Mouse (Mus musculus) erythroid progenitor cell, adult 5-6 weeks (primary cell): Measurements from ENCODE around the gene Tnf. TPM values are rescaled to one million over a fixed set of nuclear protein-coding genes. Genes with fewer than 3 reads are reported as not detected.

Experiments
- ATAC-seq: replicated peaks from 2 replicates; pipeline ENCODE4 v1.8.0; 2016; ENCODE audit warnings: moderate number of reproducible peaks, mild to moderate bottlenecking, moderate TSS enrichment, inconsistent platforms; ENCODE audit not compliant: poor library complexity, low FRiP score, severe bottlenecking
- total RNA-seq, 2 experiments: library from RNA; stranded (forward) in 1 of 2; stranded (reverse) in 1 of 2; fragments of 150-400 nt in 1 of 2; fragments of 186-747, 209-891 nt in 1 of 2; gene quantifications; 2 replicates each; pipeline versions ENCODE4 v1.2.3 to v1.2.4; 2015 to 2017; ENCODE audit warnings: low replicate concordance in 2 of 2

Tnf gene
- 9.6 and 12.6 TPM in 2 replicates for total RNA-seq (2015; ENCODE audit: low replicate concordance)
- total RNA-seq (2017; ENCODE audit: low replicate concordance): 0.90 and 3.2 TPM in 2 replicates

DNA sequence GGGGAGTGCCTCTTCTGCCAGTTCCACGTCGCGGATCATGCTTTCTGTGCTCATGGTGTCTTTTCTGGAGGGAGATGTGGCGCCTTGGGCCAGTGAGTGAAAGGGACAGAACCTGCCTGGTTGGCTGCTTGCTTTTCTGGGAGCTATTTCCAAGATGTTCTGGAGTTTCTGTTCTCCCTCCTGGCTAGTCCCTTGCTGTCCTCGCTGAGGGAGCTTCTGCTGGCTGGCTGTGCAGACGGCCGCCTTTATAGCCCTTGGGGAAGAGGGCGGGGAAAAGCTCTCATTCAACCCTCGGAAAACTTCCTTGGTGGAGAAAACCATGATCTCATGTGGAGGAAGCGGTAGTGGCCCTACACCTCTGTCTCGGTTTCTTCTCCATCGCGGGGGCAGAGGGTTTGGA, at the start of gene Tnf:
Tnf (minus strand) TSS at position 221 of the 400 bp plus-strand sequence.
- ATAC-seq: no peak

DNA sequence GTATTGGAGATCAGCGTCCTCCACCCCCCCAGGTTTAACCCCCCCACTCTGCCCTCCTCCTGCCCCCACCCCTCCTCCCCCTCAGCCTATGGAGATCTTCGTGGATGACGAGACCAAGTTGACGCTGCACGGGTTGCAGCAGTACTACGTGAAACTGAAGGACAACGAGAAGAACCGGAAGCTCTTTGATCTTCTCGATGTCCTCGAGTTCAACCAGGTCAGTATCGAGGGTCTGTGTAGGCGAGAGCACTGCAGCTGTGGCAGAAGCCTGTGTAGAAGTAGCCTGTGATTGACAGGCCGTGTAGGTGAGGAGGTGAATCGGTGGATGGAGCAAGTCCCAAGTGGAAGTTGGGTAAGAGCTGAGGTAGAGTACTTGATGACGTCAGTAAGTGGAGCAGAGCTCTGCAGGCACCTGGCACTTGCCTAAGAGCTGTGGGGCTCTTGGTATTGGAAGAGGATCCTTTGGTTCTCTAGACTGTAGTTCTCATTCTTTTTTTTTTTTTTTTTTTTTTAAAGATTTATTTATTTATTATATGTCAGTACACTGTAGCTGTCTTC, 49.4 kb upstream of the Tnf start:
- no peak for ATAC-seq

GRCm38 (mm10) chr17:35250348-35251120, 48.7 kb upstream of the Tnf start:
- ATAC-seq: no peak

GRCm38 (mm10) chr17:35249451-35250197, 47.8 kb upstream of the Tnf start:
- no peak for ATAC-seq

- ATAC-seq: no peak
Measured at GRCm38 (mm10) chr17:35248986-35249385, 47.2 kb upstream of the Tnf start.

DNA sequence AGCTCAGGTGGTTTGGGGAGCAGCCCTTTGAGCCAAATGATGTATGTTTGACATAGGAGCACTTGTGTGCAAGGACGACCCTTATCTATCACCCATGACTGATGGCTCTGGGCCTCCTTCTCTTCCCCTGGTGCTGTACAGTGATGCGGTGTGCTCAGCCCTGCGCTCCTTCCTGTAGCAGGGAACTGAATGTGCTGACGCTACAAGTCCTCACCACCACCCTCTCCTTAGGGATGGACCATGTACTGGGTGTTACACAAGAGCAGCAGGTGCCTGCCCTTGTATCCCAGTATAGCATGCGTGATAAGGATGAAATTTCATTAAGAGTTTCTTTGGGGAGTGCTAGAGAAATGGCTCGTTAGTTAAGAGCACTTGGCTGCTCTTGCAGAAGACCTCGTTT, 45.3 kb upstream of the Tnf start:
- no peak for ATAC-seq

- no peak for ATAC-seq
Measured at GRCm38 (mm10) chr17:35245731-35246623, 44.2 kb upstream of the Tnf start.

DNA sequence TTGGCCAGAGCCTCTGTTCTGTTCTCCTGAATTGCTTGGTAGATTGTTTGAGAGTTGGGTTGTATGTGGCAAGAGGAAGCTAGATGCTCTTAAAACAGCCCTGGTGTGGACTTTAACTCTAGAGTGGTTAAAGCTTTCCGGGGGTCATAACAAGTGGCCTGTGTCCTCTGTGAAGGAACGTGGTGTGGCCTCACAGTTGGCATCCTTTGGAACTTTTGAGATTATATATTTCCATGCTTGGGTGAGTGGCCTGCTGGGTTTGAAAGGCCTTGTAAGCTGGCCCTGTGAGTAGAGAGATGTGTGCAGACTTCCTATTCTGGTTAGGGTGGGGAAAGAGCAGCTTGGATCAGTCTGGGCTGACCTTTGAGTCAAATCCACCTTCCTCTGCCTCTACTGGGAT, 43.2 kb upstream of the Tnf start:
- ATAC-seq: no peak

GRCm38 (mm10) chr17:35243086-35243485, 41.3 kb upstream of the Tnf start:
- 0 out of 2 replicates have a peak, but pooled peaks have one; percentile 22 for ATAC-seq

DNA sequence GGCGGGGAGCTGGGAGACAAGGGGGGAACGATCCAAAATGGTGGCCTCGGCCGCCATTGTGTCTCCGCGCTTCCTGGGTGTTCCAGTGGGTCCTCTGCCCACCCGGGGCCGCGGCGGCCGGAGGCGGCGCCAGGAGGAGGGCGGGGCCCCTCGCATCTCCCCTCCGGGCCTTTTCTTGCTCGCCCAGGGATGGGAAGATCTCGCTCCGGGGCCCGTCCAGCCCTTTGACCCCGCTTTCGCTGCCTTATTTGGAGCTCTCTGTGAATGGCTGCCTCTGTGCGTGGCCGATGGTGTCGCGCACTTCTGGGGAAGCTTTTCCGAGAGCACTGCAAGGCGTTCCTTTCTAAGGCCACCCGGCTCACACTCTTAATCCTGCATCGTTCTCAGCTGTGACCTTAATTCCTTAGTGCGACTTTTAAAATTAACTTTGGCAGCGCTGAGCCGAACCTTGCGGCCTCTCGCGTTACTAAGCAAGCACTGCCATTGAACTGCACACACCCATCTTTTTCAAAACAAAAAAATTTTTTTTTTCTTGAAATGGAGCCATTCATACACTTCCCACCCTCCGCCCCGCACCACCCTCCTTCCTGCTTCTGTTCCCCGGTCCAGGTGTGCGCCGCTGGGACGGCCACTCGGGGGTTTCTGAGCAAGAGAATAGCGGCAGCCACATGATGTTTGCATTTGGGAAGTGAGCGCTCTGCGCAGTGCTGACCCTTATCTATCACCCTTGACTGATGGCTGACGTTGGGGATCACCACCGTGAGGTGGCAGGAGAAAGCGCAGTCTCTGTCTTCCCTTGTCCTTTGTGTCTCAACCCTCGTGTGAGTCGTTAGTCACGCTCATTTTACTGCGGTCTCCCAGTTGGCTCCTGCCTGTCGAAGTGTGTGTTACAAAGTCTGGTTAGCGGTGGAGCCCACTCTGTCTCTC, 40.5 kb upstream of the Tnf start:
- ATAC-seq: peak; percentile 77

GRCm38 (mm10) chr17:35241305-35242014, 39.7 kb upstream of the Tnf start, which contains the start of gene Ddx39b:
Ddx39b (plus strand) TSS chr17:35241746.
- ATAC-seq: peak; percentile 86

DNA sequence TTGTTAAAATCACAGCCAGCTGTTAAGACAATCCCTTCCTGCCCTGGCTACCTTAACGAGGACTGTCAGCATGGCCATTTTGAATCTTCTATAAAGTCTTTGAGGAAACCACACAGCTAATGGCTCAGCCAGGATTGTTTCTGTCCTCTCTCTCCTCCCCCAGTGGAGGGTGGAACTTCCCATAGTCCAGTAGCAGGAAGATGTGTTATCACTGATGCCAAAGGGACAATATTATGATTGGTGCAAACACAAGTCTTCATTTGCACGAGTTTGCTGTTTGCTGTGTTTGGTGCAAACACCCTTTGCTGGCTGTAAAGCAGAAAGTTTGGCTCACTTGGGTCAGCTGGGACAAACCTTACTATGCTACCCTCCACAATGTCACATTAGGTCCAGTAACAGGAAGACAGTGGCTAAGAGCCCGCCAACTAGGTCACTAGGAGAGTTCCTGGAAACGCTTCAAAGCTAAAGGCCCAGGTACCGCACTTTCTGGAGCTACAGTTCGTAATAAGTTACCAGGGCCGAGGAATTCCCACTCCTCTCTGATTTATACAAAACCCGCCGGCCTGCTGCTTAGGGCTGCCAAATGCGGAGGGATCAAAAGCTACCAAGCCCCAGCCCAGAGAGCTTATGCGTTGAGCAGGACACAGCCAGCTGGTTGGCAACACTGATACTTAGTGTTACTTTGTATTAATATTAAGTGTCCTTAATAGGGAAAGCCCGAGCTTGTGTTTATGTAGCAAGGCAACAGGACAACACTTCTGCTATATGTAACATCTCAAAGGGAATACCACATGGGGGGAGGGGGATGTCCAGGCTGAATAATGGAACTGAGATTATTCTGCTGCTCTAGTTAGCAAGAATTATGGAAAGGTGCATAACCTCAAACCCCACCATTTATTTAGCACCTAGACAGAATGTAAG, 38.8 kb upstream of the Tnf start:
- ATAC-seq: no peak

DNA sequence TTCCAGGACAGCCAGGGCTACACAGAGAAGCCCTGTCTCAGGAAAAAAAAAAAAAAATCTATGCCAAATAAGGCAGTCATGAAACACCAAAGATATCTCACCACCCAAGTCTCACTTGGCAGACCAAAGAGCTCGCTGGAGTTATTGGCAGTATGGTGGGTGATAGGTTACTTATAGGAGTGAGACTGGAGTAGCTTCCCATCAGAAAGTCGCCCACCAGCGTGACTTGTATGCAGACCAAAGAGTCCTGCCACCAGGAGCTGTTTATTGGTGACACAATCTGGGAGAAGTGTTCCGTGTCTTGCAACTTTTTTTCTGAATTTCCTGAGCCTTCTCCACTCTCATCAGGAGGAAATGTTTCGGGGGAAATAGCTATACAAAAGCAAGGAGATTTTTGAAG, 37.9 kb upstream of the Tnf start:
- no peak for ATAC-seq

DNA sequence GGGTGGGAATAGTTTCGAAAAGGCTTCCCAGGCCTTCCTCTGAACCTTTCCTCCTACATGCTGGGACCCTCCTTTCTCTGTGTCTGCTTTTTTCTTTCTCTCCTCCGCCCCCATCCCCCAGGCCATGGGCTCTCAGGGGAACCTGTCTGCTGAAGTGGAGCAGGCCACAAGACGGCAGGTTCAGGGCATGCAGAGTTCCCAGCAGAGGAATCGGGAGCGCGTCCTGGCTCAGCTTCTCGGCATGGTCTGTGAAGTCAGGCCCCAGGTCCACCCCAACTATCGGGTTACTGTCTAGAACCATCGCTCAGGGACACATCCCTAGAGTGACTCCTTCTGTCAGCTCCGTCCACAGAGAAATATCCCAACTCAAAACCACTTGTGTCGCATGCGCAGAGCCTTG, 35.7 kb upstream of the Tnf start:
- ATAC-seq: no peak

GRCm38 (mm10) chr17:35236996-35237395, 35.2 kb upstream of the Tnf start:
- ATAC-seq: no peak

DNA sequence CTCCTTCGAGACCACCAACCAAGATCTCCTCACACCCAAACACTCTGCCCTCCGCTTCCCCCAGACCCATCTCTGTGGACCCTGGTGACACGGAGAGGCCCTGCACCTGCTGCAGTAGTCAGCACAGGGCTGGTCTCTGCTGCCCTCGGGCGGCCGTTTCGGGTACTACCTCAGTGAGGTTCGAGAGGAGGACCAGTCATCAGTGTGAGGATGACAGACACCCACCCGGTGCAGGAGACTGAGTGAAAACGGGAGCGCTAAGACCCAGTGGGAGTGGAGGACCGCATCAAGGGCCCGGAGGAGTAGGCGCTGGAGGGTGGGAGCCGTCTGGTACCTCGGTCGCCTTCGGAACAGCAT, 34.6 kb upstream of the Tnf start:
- peak; percentile 77 for ATAC-seq
